Mouse (Mus musculus) stomach, postnatal 0 days (tissue): ENCODE measurements around the gene Pou2f3.

Experiments used
- CTCF ChIP-seq: IDR thresholded peaks from 2 replicates; pipeline ENCODE4 v1.5.1; 2016; ENCODE audit warnings: antibody characterized with exemption, low read depth, mild to moderate bottlenecking, moderate library complexity
- EP300 ChIP-seq: optimal IDR thresholded peaks from 2 replicates; pipeline ENCODE3; 2016; ENCODE audit warnings: antibody characterized with exemption

GRCm38 (mm10) chr9:43253271-43253681 lies 43.1 kb upstream of the Pou2f3 start:
- no peak for TF ChIP-seq CTCF
- TF ChIP-seq EP300, result no peak
